Mouse (Mus musculus) limb, embryonic 15.5 days (tissue): ENCODE results near the gene Trmt11. TPM values are rescaled to one million over a fixed set of nuclear protein-coding genes. Genes with fewer than 3 reads are reported as not detected.

Experiments used
- polyA plus RNA-seq: library from polyadenylated mRNA; unstranded; fragments of >200 nt; fragmentation: Nextera tagmentation; extraction: Ambion mirVana; gene quantifications from 2 replicates; pipeline ENCODE4 v1.2.1, GENCODE M21; 2015

Gene Trmt11
- polyA plus RNA-seq, 1 experiment from 2014 or later = 23.4 TPM

Other genes starting within 250 kb of the Trmt11 start
- 21.1 and 21.3 TPM in 2 replicates for gene Hint3, start 28.9 kb upstream of the Trmt11 start, polyA plus RNA-seq
- gene Ncoa7, start 202.6 kb upstream of the Trmt11 start, polyA plus RNA-seq = 6.4 and 6.9 TPM in 2 replicates
- gene Hey2, start 242.1 kb upstream of the Trmt11 start, polyA plus RNA-seq = 3.3 and 3.8 TPM in 2 replicates